Mouse (Mus musculus) neutrophil, adult 5-6 weeks (primary cell): ENCODE results near the gene Gm10638. TPM values are rescaled to one million over a fixed set of nuclear protein-coding genes. Genes with fewer than 3 reads are reported as not detected.
A peak's percentile ranks its signal among the peaks of the same experiment; 100 is the strongest.

ENCODE experiments used
- ATAC-seq: fragments of 151-379, 151-347 bp; 2 replicates; pipeline ENCODE4 v1.8.0; 2017; ENCODE audit warnings: mild to moderate bottlenecking, moderate TSS enrichment; ENCODE audit not compliant: insufficient number of reproducible peaks, poor library complexity, low FRiP score, severe bottlenecking; ENCODE audit errors: extremely low read depth
- total RNA-seq: library from RNA; stranded (forward); fragments of 200-1000 nt; gene quantifications from 2 replicates; pipeline ENCODE4 v1.2.3, GENCODE M21; 2017

The Gm10638 gene
- total RNA-seq, 1 experiment from 2014 or later = 1.4 TPM

DNA sequence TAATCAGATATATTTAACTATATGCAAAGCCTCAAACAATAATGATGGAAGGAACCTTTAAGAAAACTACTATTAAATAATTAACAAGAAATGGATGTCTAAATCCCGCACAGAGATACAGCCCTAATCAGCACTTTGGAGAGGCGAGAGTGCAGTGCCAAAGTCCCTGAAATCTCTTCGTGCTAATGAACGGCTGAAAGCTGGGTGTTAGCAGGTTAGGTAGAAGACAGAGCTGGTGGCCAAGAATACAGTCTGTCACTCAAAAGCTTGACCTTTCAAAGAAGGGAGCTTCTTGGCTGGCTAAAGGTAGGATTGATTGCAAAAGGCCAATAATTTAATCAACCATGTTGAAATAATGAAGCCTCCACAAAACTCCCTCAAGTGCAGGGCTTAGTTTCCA is 11.3 kb upstream of the Gm10638 start:
- no peak for ATAC-seq

DNA sequence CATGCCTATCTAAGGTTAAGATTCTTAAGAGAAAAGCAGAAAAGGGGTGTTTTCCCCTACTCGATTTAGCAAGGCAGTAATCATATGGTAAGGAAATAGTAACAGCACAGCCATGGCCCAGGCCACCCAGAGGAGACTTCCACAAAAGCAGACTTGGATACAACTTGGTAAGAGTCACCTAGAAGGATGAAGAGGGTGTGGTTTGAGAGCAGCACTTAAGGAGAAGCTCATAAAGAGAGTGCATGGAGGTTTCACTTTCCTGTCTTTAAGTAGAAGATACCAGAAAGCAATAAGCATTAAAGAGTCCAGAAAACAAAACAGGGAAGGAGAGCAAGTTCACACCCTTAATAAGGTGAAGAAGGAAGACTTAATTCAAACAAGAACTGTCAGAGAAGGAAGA is 10.5 kb upstream of the Gm10638 start:
- no peak for ATAC-seq

DNA sequence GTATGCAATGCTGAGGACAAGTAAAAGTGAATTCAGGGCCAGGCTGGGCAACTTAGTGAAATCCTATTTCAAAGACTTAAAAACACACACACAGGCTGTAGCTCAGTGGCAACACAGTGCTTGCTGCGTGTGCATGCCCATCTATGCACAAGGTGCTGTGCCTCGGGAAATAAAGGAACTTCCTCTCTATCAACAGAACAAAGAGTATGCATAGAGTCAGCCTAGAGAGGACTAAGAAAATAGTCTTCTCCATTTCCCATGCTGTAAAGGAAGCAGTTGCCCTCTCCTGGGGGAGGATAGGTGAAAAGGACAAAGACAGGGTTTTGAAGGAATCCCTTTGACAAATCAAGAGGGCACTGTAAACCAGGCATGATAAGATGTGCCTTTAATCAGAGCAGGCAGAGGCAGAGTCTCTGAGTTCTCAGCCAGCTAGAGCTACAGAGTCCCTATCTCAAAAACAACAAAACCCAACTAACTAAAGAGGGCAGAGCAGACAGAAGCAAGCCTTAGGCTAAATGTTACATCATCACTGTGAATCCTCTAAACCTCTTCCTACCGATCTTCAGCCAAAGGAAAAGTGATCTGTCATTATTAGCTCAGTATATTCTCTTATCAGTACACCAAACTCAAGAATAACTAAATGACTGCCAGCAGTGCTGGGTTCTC is 9.9 kb upstream of the Gm10638 start:
- peak; percentile 59 for ATAC-seq

DNA sequence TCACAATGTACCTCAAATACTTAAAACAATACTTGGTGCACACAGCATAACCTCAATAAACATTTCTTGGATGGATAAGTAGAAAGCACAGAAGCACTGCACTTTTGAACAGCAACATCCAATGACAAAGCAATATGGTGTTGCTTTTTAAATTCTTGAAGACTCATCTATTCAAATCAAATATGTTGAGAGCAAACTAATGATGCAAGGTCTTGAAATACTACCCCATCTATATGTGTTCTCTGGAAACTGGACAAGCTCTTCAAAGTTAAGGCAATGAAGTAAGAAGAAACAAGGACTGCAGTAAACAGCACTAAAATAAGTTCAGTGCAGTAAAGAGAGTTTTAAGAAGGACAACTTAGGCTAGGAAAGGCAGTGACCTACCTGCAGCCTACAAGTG is 4.6 kb upstream of the Gm10638 start:
- ATAC-seq = no peak

DNA sequence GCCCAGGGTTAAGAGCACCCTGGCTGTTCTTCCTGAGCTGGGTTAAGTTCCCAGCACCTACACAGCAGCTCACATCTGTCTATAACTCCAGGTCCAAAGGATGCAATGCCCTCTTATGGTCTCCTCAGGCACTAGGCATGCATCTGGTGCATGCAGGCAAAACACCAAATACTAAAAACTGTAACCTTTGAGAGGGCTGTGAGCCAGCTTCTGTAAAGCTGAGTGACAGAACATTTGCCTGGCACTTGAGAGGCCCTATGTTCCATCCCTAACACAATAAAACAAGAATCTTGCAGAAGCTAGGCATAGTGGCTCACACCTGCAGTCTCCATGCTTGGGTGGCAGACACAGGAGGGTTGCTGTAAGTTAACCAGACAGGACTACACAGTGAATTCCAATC is 3.9 kb upstream of the Gm10638 start:
- ATAC-seq = no peak

DNA sequence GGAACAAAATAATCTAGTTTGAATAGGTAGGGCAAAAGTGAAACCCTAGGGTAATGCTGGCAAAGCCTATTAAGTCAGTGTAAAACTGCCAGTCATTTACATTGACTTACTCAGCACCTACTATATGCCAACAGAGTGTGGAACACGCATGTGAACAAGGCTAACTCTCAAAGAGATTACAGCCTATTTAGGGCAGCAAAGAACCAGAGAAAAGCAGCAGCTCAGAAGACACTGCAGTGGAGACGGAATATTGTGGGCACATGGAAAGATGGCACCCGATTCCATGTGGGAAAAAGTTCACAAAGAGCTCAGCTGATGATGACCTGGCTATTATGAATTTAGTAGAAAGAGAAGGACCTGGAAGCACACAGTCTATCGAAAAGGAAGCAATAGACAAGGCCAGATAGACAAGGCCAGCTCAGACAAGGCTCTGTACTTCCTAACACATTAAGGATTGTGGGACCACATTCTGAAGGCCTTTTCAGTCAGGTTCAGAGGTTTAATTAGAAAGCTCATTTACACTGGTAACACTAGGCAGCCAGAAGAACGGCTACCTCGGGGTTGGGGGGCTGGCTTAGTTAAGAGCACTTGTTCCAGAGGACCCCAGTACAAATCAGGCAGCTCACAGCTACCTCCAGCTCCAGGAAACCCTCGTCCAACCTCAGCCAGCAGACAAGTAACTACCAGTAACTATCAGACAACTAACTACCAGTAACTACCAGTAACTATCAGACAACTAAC is 2.7 kb upstream of the Gm10638 start:
- no peak for ATAC-seq

DNA sequence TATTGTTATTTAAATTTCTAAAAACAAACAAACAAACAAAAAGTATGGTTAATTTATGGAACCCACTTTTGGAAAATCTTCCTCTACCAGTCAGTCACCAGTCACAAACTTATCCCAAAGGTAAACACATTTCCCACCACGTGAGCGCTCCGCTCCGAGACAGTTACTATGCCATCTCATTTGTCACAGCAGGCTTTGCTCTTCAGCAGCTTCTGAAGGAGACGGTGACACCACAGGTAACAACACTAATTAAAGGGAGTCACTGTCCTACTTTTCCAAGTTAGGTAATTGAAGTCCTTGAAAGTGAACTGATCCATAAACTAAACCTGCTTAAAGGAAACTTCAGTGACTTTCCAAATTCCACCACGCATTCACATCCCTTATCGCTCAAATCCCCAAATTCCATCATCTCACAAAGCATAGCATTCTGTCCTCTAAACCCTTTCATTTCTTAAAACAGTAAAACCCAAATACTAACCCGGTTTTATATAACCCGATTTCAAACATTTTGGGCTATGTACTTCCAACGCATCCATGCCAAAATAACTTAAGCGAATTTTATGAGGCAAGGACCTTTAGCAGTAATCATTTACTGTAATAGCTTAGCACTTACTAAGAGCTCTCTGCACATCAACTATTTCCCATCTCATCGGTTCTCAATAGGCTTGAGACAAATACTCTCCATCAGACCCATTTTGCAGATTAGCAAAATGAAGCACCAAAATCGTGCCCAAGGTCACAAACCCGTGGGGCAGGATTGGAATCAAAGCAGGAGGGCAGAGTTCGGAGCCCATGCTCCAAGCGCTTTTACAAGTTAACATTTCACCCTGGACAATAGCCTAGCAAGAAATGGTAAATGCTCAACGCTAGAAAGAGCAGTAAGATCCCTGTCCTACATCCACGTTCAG is 932 bp upstream of the Gm10638 start:
- no peak for ATAC-seq

DNA sequence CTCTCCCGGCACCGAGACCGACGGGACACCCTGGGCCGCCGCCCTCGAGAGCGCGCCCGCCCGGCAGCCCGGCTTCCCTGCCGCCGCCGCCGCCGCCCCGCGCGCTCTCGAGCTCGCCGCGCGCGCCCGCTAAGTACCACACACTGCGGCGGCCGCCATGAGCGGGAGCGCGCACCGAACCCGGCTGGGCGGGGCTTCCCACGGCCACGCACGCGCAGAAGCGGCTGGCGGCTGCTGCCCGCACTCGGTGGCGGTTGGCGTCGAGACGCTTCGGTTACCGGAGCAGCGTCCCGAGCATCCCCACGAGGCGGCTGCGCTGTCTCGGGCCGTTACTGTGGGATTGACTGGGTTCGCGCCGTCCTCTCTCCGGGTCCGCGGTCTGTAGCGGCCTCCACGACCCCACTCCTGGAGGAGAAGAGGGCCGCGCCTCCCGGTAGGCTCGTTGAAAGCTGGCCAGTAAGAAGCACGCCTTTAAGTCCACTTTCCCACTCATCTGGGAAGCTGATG is 489 bp downstream of the Gm10638 start:
- ATAC-seq = peak; percentile 83

DNA sequence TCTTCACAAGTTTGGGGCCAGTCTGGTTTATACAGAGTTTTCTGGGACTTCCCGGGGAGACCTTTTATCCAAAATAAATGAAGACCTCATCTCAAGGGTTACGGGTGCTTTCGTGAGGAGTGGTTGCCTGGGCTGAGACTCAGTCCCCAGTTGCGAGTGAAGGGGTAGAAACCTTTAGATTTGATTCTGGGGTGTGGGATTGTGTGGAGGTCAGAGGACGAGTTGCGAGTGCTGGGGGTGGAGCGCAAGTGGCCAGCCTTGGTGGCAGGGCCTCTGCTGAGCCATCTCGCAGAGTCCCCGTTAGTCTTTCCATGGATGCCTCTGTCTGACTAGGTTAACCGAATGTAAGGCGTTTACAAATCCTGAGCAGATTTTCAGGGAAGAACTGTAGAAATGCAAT is 1.0 kb downstream of the Gm10638 start:
- ATAC-seq = no peak

DNA sequence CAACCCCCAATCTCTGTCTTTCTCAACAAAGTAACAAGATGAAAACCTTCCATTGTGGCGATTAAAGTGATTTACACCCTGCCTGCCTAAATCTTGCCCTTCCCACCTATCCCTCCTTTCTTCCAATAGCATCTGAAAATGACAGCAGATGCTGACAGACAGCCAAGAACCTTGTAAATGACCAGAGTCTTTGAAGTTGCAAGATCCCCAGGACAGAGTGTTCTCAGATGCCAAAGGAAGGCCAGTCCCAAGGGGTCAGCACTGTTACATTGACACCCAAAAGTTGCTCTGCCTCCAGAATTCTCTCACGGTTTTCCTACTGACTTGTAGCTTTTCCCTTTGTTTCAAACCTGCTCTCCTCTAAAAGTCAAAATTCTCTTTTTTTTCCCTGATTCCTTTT is 4.3 kb downstream of the Gm10638 start:
- ATAC-seq = no peak

DNA sequence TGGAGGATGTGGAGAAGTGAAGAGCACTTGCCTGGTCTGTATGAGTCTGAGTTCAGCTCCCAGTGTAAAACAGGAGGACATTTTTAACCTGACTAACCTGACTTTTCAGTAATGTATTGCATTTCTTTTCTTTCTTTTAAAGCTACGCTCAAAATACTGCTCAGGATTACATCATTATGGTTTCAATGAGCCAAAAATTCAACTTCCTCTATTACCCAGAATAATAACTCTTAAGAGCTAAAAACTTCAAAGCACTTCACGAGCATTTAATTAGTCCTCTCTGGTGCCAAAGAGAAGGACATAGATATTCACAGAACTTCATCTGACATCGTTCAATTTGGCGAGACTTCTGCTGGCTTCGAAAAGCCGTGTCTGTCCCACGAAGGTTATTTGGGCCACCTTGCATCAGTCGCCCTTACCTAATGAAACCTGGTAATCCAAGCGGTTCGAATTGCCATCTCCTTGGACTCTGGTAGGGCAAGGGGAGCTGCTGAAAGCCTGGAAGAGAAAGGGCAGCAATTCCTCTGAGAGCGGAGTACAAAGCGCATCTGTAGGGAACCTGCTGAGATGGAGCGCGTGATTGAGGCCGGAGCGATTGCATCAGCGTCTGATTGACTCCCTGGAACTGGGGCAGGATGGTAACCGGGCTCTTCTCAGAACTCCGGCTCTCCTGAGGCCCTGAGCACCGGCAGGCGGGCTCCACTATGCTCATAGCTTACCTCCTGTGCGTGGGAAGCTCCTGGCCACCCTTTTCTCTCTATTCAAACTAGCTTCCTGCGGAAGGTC is 11.6 kb downstream of the Gm10638 start:
- no peak for ATAC-seq

DNA sequence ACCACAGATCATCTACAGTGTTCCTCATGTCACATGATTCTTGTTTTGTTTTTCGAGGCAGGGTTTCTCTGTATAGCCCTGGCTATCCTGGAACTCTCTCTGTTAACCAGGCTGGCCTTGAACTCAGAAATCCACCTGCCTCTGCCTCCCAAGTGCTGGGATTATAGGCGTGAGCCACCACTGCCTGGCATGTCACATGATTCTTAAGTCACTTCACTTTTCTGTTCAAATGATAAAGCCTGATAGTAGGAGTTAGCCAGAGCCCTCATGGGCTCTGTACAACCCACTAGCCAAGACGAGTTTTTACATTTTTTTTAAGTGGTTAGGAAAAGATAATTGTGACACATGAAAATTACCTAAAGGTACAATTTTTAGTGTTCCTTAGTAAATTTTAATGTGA is 13.2 kb downstream of the Gm10638 start:
- no peak for ATAC-seq

DNA sequence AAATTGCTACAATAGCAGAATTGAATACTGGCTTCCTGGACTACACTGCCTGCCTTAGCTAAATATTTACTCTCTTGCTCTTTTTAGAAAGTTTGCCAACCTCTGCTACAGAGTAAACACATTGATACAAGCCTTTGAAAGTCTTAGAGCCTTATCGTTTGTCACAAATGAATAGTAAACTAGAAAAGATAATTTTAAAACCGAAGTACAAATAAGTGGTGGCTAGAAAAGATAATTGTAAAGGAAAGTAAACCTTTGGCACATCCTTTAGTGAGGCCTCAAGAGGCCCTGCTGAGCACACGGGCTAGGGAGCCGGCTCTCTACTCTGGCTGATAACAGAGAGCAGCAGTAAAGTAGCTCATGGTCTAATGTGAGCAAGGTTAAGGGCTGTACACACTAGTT is 13.6 kb downstream of the Gm10638 start:
- ATAC-seq = no peak

DNA sequence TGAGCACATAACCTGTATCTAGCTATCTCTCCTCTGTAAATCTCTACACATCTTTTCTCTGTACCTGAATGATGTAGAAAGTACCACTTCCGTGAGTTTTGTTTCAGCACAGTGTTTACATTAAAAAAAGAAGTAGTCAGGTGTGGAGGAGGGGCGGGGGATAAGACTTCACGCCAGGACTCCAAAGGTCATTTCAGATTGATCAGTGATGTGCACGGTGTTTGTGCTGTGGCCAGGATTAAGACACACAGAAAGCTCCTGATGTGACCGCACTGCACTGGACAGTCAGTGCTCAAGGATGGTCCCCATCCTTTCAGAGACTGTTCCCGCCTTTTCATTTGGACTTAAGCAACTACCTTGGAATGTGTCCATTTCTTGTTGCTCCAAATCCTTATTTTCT is 15.2 kb downstream of the Gm10638 start:
- ATAC-seq = no peak

DNA sequence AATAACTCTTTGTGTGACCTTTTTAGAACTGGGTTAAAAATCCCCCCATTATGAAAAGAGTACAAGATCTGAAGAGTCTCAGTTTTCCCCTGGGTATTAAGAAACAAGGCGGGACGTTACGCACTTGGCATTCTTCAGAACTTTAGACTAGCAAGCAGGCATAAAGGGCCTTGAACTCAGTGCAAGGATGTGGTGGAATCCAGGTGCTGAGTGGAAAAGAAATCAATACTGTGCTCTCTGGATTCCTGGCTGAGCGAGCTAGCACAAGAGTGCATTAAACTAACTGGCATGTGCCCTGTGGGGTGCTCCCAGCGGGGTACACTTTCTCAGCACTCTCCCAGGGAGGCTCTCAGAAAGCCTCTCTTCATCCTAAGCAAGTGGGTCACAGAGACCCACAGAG is 17.3 kb downstream of the Gm10638 start:
- no peak for ATAC-seq

DNA sequence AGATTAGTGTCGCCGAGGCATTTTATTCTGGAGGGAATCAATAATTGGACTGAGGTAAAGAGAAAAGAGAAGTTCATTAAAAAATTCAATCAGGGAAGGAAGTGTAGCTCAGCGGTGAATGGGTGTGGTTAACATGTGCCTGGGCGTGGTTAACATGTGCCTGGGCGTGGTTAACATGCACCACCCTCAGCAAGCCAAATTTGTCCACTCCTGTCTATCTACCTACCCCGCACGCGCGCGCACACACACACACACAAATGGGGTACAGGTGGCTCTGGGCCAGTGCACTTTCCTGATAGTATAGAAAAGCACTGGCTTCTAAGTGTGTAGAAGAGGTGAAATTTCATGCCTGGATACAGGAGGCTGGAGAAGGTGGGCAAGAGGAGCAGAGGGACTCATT is 19.7 kb downstream of the Gm10638 start:
- no peak for ATAC-seq

DNA sequence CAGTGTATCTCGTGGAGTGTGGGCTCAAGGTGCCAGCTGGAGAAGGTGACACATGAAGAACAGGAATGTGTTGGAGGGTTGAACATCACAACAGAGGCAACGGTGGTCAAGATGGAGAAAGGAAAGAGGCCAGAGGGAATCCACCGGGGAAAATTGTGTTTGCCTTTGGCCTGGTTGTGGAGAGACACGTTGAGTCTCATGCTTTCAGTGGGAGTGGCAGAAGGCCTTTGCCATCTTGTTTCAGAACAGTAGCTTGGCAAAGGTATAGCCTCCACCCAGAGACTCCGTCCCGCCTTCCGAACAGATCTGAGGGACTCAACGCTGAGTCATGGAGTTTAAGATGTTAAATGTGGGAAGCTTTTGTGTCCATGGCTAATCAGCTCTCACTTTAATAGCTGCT is 20.2 kb downstream of the Gm10638 start:
- ATAC-seq = no peak

DNA sequence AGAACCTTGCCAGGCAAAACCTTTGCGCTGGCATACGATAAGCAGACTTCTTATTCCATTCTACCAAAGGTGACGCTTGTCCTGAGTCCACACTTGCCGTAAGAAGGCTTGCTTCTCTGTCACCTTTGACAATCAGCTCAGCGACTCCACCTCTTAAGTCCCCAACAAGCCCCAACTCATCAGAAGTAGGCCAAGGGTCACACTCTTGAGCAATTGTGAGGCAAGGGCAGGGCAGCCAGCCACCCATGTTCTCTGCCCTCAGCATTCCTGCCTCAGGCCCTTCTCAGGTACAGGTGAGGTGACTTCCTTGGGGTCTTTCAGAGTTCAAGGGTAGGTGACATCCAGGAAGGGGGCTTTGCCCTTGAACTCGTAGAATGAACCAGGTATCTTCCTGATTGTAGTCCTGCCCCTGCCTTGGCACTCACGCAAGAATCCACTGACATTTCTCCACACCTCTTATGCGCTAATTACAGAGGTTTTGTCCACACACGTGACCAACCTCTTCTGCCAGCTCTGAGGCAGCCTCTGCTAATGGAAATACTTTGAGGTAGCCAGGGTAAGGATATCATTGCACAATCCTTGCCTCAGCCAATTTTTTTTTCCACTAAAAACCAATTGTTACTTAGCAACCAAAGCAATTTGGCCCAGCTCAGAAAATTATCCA is 21.2 kb downstream of the Gm10638 start:
- no peak for ATAC-seq
